Mouse (Mus musculus) liver, postnatal 0 days (tissue): ENCODE results near the gene Abraxas1.

Source experiments
- CTCF ChIP-seq: sonication (generic); IDR thresholded peaks from 2 replicates; pipeline ENCODE4 v1.5.1; 2016; ENCODE audit warnings: antibody characterized with exemption, low read depth
- EP300 ChIP-seq: IDR thresholded peaks from 2 replicates; pipeline ENCODE4 v1.6.1; 2016; ENCODE audit warnings: antibody characterized with exemption, low read depth, mild to moderate bottlenecking

DNA sequence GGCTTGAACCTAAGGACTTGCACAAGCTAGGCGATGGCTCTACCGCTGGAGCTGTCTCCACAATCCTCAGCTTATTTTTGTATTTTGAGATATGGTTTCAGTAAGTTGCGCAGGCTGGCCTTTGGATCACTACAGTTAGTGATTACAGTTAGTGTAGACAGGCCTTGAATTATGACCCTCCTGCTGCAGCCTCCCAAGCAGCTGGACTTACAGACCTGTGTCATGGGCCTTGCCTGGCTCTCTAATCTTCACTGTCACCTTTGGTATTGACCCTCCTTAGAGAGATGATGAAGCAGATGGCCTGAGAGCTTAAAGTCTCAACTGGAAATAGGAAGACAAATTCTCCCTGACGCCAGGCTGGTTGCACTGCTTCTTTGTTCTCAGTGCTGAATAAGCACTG is 33.2 kb upstream of the Abraxas1 start:
- no peak for TF ChIP-seq CTCF
- TF ChIP-seq EP300 = no peak
